Mouse (Mus musculus) stomach, embryonic 14.5 days (tissue): ENCODE measurements around the gene Arsk. TPM values are rescaled to one million over a fixed set of nuclear protein-coding genes. Genes with fewer than 3 reads are reported as not detected.

Experiments
- ATAC-seq: fragments of 200-750 bp; cut with Nextera tagmentation; 2 replicates; pipeline ENCODE4 v1.8.0; 2017; ENCODE audit warnings: low read depth, moderate TSS enrichment; ENCODE audit not compliant: insufficient number of reproducible peaks, insufficient read depth, low FRiP score
- H3K27ac ChIP-seq: fragments of 300-500 bp; sonication (generic); 2 replicates; pipeline ENCODE4 v1.5.1; 2014; ENCODE audit warnings: mild to moderate bottlenecking, low read length, moderate library complexity, mixed read lengths
- H3K27me3 ChIP-seq: fragments of 300-500 bp; sonication (generic); 2 replicates; pipeline ENCODE4 v1.6.1; 2014; ENCODE audit warnings: low read length, control low read depth, mixed read lengths; ENCODE audit not compliant: control insufficient read depth, insufficient read depth
- H3K36me3 ChIP-seq: fragments of 300-500 bp; sonication (generic); 2 replicates; pipeline ENCODE4 v1.6.1; 2014; ENCODE audit warnings: mild to moderate bottlenecking, control low read depth, low read length, moderate library complexity, mixed read lengths; ENCODE audit not compliant: control insufficient read depth, insufficient read depth
- H3K4me1 ChIP-seq: fragments of 300-500 bp; sonication (generic); 2 replicates; pipeline ENCODE4 v1.6.1; 2014; ENCODE audit warnings: low read length, control low read depth, mixed read lengths; ENCODE audit not compliant: control insufficient read depth, insufficient read depth
- H3K4me2 ChIP-seq: fragments of 300-500 bp; sonication (generic); replicated peaks from 2 replicates; pipeline ENCODE4 v1.6.1; 2014; ENCODE audit warnings: low read depth, low read length, control low read depth
- H3K4me3 ChIP-seq: fragments of 300-500 bp; sonication (generic); 2 replicates; pipeline ENCODE4 v1.5.1; 2014; ENCODE audit warnings: low read depth, low read length, control low read depth
- H3K9ac ChIP-seq: fragments of 300-500 bp; sonication (generic); replicated peaks from 2 replicates; pipeline ENCODE4 v1.6.1; 2014; ENCODE audit warnings: low read depth, mild to moderate bottlenecking, control low read depth, low read length, moderate library complexity, mixed read lengths
- H3K9me3 ChIP-seq: fragments of 300-500 bp; sonication (generic); 2 replicates; pipeline ENCODE4 v1.6.1; 2016; ENCODE audit warnings: low read depth, low read length, control low read depth; ENCODE audit not compliant: control insufficient read depth
- WGBS: fragments of 180-500 bp; shearing (Covaris S2); extraction: QIAGEN DNeasy Blood & Tissue Kit; methylation state at CpG from one replicate; pipeline ENCODE4 v1.1.7; 2014; 5-methylcytosine and 5-hydroxymethylcytosine counted together
- polyA plus RNA-seq: library from polyadenylated mRNA; unstranded; fragments of >200 nt; fragmentation: Nextera tagmentation; extraction: Ambion mirVana; gene quantifications from 2 replicates; pipeline ENCODE4 v1.2.1, GENCODE M21; 2014

Arsk gene
- polyA plus RNA-seq, 1 experiment from 2014 or later: 11.2 TPM

GRCm38 (mm10) chr13:76074323-76074722 is 24.1 kb downstream of the Arsk start:
- Histone ChIP-seq H3K9ac (no peak overlapping the region), H3K4me3 (no peak overlapping the region), H3K4me1 (no peaks in the 10 kb centered on the region), H3K36me3 (no peaks in the 10 kb centered on the region; the same call in 1 of the 2 replicates), H3K27me3 (no peaks in the 10 kb centered on the region), H3K27ac (no peak overlapping the region), H3K9me3 (no peaks in the 10 kb centered on the region), H3K4me2 (no peak overlapping the region)
- no peak for ATAC-seq
- 81% methylated on average over 1 of the region's 1 CpGs for WGBS

- Histone ChIP-seq H3K4me3 (no peak overlapping the region), H3K27ac (no peak overlapping the region), H3K9ac (no peak overlapping the region), H3K4me1 (no peaks in the 10 kb centered on the region), H3K4me2 (no peak overlapping the region), H3K27me3 (no peaks in the 10 kb centered on the region), H3K36me3 (0 out of 2 replicates have a peak, but pooled peaks cover 3% of the 10 kb centered on the region), H3K9me3 (no peaks in the 10 kb centered on the region)
- no peak for ATAC-seq
- WGBS: 83% methylated on average over 13 of the region's 13 CpGs
Measured at GRCm38 (mm10) chr13:76064363-76064945, 34.0 kb downstream of the Arsk start.

DNA sequence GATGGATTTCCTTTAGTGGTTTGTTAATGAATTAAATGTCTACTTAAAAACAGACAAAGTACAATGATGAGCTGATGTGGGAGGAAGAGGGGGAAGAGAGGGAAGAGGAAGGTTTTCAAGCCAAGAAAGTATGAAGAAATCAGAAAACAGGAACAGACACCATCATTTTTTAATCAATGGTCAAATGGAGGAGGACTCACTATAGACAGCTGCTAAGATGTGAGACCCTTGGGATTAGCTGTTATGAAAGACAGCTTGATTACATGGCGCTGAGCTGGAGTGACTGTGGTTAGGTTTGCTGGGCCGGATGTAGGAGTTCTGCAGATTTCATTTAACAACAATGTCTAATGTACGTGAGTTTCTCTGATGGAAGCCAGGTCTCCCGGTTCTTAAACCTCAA is 34.9 kb downstream of the Arsk start:
- Histone ChIP-seq H3K27ac (no peak overlapping the region), H3K4me3 (no peak overlapping the region), H3K36me3 (0 out of 2 replicates have a peak, but pooled peaks cover 3% of the 10 kb centered on the region), H3K9me3 (no peaks in the 10 kb centered on the region), H3K9ac (no peak overlapping the region), H3K27me3 (no peaks in the 10 kb centered on the region), H3K4me1 (no peaks in the 10 kb centered on the region), H3K4me2 (no peak overlapping the region)
- WGBS: 90% methylated on average over 4 of the region's 4 CpGs
- no peak for ATAC-seq

DNA sequence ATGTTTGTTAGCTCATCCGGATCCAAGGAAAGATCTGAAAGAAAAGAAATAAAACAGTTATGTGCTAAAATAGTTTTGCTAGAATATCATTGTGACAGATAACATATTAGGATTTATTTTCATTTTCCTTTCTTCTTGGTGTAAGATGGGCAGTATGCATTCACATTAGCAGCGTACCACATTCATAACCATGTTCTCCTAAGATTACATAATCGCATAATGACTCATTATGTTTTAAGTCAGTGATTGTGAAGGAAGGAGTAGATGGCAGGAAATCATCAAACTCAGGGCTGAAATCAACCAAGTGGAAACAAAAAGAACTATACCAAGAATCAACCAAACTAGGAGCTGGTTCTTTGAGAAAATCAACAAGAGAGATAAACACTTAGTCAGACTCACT is 35.9 kb downstream of the Arsk start:
- Histone ChIP-seq H3K4me1 (no peaks in the 10 kb centered on the region), H3K9ac (no peak overlapping the region)
- ATAC-seq: no peak

DNA sequence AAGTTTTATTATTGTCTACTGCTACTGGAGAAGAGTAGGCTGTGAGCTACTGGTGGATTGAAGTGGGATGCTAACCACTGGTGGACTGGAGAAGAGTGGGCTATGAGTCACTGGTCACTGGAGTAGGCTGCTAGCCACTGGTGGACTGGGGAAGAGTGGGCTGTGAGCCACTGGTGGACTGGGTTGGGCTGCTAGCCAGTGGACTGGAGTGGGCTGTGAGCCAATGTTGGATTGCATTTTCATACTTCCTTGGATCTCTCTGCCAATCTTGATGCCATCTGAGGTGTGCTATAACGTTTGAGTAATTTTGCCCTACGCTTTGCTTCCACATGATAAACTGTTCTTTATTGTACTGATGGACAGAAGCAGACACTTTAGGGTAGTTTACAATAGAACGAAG is 36.3 kb downstream of the Arsk start:
- no peak overlapping the region for H3K4me3 ChIP-seq
- H3K9ac ChIP-seq: no peak overlapping the region
- no peaks in the 10 kb centered on the region for H3K27me3 ChIP-seq
- no peak for ATAC-seq
- no peak overlapping the region for H3K4me2 ChIP-seq
- no peaks in the 10 kb centered on the region for H3K4me1 ChIP-seq
- H3K27ac ChIP-seq: no peak overlapping the region
- H3K9me3 ChIP-seq: no peaks in the 10 kb centered on the region
- 88% methylated on average over 3 of the region's 3 CpGs for WGBS
- H3K36me3 ChIP-seq: 0 out of 2 replicates have a peak, but pooled peaks cover 3% of the 10 kb centered on the region

More for the DNA sequence above, 35.9 kb downstream of the Arsk start:
- Histone ChIP-seq H3K27ac (no peak overlapping the region), H3K4me3 (no peak overlapping the region), H3K4me2 (no peak overlapping the region), H3K27me3 (no peaks in the 10 kb centered on the region), H3K36me3 (0 out of 2 replicates have a peak, but pooled peaks cover 3% of the 10 kb centered on the region), H3K9me3 (no peaks in the 10 kb centered on the region)
- 96% methylated on average over 3 of the region's 3 CpGs for WGBS

- Histone ChIP-seq H3K4me2 (no peak overlapping the region), H3K9ac (no peak overlapping the region), H3K36me3 (no peaks in the 10 kb centered on the region), H3K27ac (no peak overlapping the region), H3K4me1 (0 out of 2 replicates have a peak, but pooled peaks cover 6% of the 10 kb centered on the region), H3K4me3 (no peak overlapping the region), H3K9me3 (no peaks in the 10 kb centered on the region), H3K27me3 (peaks cover 15% of the 10 kb centered on the region)
- WGBS: 91% methylated on average over 4 of the region's 4 CpGs
- no peak for ATAC-seq
Measured at GRCm38 (mm10) chr13:76059591-76059990, 38.9 kb downstream of the Arsk start.

DNA sequence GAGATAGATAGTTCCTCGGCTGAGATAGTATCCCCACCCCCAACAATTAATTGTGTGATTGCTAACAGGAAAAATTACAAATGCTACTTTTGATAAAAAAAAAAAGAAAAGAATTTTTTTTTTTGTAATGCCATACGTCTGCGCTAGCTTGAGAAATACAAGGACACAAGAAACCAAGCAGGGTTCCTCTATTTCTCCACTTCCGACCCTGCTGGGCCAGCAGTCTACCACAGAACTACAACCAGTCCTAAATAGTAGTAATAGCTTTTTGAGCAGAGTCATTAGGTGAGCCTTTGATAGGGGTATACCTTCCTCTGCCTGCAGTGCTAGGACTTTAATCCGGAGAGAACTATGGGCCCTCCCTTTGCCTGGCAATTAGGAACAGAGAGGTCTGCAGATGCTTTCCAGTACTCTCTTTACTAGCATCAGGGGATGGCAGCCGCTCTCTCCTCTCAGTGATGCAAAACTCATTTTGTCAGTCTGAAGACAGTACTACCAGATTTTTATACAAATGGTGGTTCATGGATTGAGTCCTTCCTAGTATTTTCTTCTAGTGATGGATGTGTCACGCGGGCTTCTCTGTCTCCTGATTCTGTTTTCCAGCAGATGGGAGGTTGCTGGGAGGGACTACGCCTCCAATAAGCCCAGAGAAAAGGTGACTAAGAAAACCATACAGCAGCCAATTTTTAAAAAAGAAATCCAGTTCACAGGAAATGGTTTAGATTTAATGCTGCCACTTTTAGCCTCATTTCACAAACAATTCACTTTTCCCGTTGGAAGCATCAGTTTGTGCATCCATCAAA is 41.0 kb downstream of the Arsk start:
- no peak for ATAC-seq
- Histone ChIP-seq H3K4me2 (no peak overlapping the region), H3K4me3 (no peak overlapping the region), H3K9ac (no peak overlapping the region), H3K27me3 (peaks cover 21% of the 10 kb centered on the region), H3K9me3 (no peaks in the 10 kb centered on the region; the same call in 1 of the 2 replicates), H3K27ac (no peak overlapping the region), H3K36me3 (no peaks in the 10 kb centered on the region), H3K4me1 (0 out of 2 replicates have a peak, but pooled peaks cover 6% of the 10 kb centered on the region)
- 67% methylated on average over 10 of the region's 10 CpGs for WGBS

DNA sequence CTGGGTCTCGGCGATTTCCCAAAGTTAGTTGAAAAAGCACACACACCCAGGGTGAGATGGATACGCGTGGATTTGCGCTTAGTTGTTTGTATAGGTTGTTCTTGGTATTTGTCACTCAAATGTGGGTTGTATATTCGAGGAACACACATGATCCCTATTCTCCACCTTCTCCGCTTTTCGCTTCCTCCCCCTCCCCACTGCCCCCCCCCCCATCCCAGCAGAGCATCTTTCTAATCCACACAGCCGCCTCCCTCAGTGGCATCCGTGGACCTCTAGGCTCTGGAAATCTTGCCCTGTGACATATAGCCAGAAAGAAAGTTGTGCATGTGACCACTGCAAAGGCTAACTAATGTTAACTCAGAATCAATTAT is 41.6 kb downstream of the Arsk start, which contains the start of gene Gpr150:
TSS of gene Gpr150 (minus strand) at position 101 of the 371 bp plus-strand sequence.
- ATAC-seq: peak; percentile 5; the same call in 1 of the 2 replicates
- Histone ChIP-seq H3K4me2 (peak within 1 kb of the TSS; percentile 93), H3K27ac (no peak within 1 kb of the TSS), H3K4me3 (peak within 1 kb of the TSS; percentile 44), H3K9ac (no peak within 1 kb of the TSS; the same call in 1 of the 2 replicates), H3K4me1 (0 out of 2 replicates have a peak, but pooled peaks cover 6% of the 10 kb centered on the region), H3K9me3 (no peaks in the 10 kb centered on the region; the same call in 1 of the 2 replicates), H3K36me3 (no peaks in the 10 kb centered on the region), H3K27me3 (peaks cover 21% of the 10 kb centered on the region)
- 13% methylated on average over 10 of the region's 10 CpGs for WGBS
